Mouse (Mus musculus) stomach, embryonic 16.5 days (tissue): ENCODE results near the gene Gramd2. TPM values are rescaled to one million over a fixed set of nuclear protein-coding genes. Genes with fewer than 3 reads are reported as not detected.

Source experiments
- ATAC-seq: fragments of 200-750 bp; cut with Nextera tagmentation; 2 replicates; pipeline ENCODE4 v1.8.0; 2017; ENCODE audit warnings: moderate number of reproducible peaks, moderate TSS enrichment; ENCODE audit not compliant: insufficient read depth, low FRiP score
- H3K27ac ChIP-seq: fragments of 300-500 bp; sonication (generic); 2 replicates; pipeline ENCODE4 v1.5.1; 2014; ENCODE audit warnings: low read length
- H3K27me3 ChIP-seq: fragments of 300-500 bp; sonication (generic); 2 replicates; pipeline ENCODE4 v1.6.1; 2014; ENCODE audit warnings: low read length, control low read depth, mixed read lengths; ENCODE audit not compliant: control insufficient read depth, insufficient read depth
- H3K36me3 ChIP-seq: fragments of 300-500 bp; sonication (generic); 2 replicates; pipeline ENCODE4 v1.6.1; 2014; ENCODE audit warnings: low read length; ENCODE audit not compliant: control insufficient read depth, insufficient read depth
- H3K4me1 ChIP-seq: fragments of 300-500 bp; sonication (generic); 2 replicates; pipeline ENCODE4 v1.6.1; 2014; ENCODE audit warnings: low read length, control low read depth, mixed read lengths; ENCODE audit not compliant: control insufficient read depth, insufficient read depth
- H3K4me2 ChIP-seq: fragments of 300-500 bp; sonication (generic); 2 replicates; pipeline ENCODE4 v1.6.1; 2014; ENCODE audit warnings: low read depth, low read length, mixed read lengths
- H3K4me3 ChIP-seq: fragments of 300-500 bp; sonication (generic); replicated peaks from 2 replicates; pipeline ENCODE4 v1.5.1; 2014; ENCODE audit warnings: mild to moderate bottlenecking, low read length
- H3K9ac ChIP-seq: fragments of 300-500 bp; sonication (generic); 2 replicates; pipeline ENCODE4 v1.6.1; 2014; ENCODE audit warnings: low read length
- H3K9me3 ChIP-seq: fragments of 300-500 bp; sonication (generic); replicated peaks from 2 replicates; pipeline ENCODE4 v1.6.1; 2016; ENCODE audit warnings: low read length, control low read depth; ENCODE audit not compliant: control insufficient read depth
- WGBS: fragments of 180-500 bp; shearing (Covaris S2); extraction: QIAGEN DNeasy Blood & Tissue Kit; methylation state at CpG from one replicate; pipeline ENCODE4 v1.1.7; 2014; 5-methylcytosine and 5-hydroxymethylcytosine counted together
- polyA plus RNA-seq: library from polyadenylated mRNA; unstranded; fragments of >200 nt; fragmentation: Nextera tagmentation; extraction: Ambion mirVana; gene quantifications from 2 replicates; pipeline ENCODE4 v1.2.1, GENCODE M21; 2015

Gramd2 gene
- polyA plus RNA-seq, 1 experiment from 2014 or later, result 2.2 TPM

GRCm38 (mm10) chr9:59701094-59701493 is 21.1 kb downstream of the Gramd2 start:
- no peak overlapping the region for H3K9ac ChIP-seq
- no peak overlapping the region for H3K4me3 ChIP-seq
- no peaks in the 10 kb centered on the region for H3K36me3 ChIP-seq
- no peak overlapping the region for H3K27ac ChIP-seq
- H3K4me2 ChIP-seq, result no peak overlapping the region
- WGBS, result 81% methylated on average over 7 of the region's 7 CpGs
- H3K27me3 ChIP-seq, result no peaks in the 10 kb centered on the region
- no peak for ATAC-seq
- no peaks in the 10 kb centered on the region for H3K9me3 ChIP-seq
- no peaks in the 10 kb centered on the region for H3K4me1 ChIP-seq

GRCm38 (mm10) chr9:59703099-59703498 is 23.2 kb downstream of the Gramd2 start:
- Histone ChIP-seq H3K27me3 (no peaks in the 10 kb centered on the region), H3K36me3 (no peaks in the 10 kb centered on the region), H3K9me3 (no peaks in the 10 kb centered on the region), H3K4me3 (no peak overlapping the region), H3K4me2 (no peak overlapping the region), H3K27ac (no peak overlapping the region), H3K4me1 (peaks cover 6% of the 10 kb centered on the region), H3K9ac (no peak overlapping the region)
- 51% methylated on average over 6 of the region's 6 CpGs for WGBS
- ATAC-seq, result no peak

GRCm38 (mm10) chr9:59706850-59707825 is 27.2 kb downstream of the Gramd2 start:
- WGBS, result 39% methylated on average over 10 of the region's 10 CpGs
- H3K27ac ChIP-seq, result peak overlapping the region; percentile 8; the same call in 1 of the 2 replicates
- no peak overlapping the region for H3K9ac ChIP-seq
- no peaks in the 10 kb centered on the region for H3K9me3 ChIP-seq
- no peak overlapping the region for H3K4me2 ChIP-seq
- H3K4me1 ChIP-seq, result peaks cover 6% of the 10 kb centered on the region
- ATAC-seq, result peak; percentile 31; the same call in 1 of the 2 replicates
- H3K36me3 ChIP-seq, result no peaks in the 10 kb centered on the region
- no peaks in the 10 kb centered on the region for H3K27me3 ChIP-seq
- H3K4me3 ChIP-seq, result no peak overlapping the region

GRCm38 (mm10) chr9:59709225-59709624 is 29.3 kb downstream of the Gramd2 start:
- WGBS, result 87% methylated on average over 3 of the region's 3 CpGs
- H3K27ac ChIP-seq, result no peak overlapping the region
- no peaks in the 10 kb centered on the region for H3K36me3 ChIP-seq
- no peaks in the 10 kb centered on the region for H3K9me3 ChIP-seq
- no peak for ATAC-seq
- no peak overlapping the region for H3K4me3 ChIP-seq
- no peaks in the 10 kb centered on the region for H3K27me3 ChIP-seq
- no peak overlapping the region for H3K9ac ChIP-seq
- H3K4me1 ChIP-seq, result peaks cover 6% of the 10 kb centered on the region
- no peak overlapping the region for H3K4me2 ChIP-seq

GRCm38 (mm10) chr9:59716275-59716898 is 36.4 kb downstream of the Gramd2 start:
- ATAC-seq, result 0 out of 2 replicates have a peak, but pooled peaks have one; percentile 33
- Histone ChIP-seq H3K9me3 (no peaks in the 10 kb centered on the region), H3K4me3 (no peak overlapping the region), H3K27ac (no peak overlapping the region), H3K4me1 (peaks cover 3% of the 10 kb centered on the region; the same call in 1 of the 2 replicates), H3K4me2 (no peak overlapping the region), H3K36me3 (no peaks in the 10 kb centered on the region), H3K9ac (no peak overlapping the region), H3K27me3 (no peaks in the 10 kb centered on the region)
- 53% methylated on average over 7 of the region's 7 CpGs for WGBS

- no peak overlapping the region for H3K4me2 ChIP-seq
- no peak overlapping the region for H3K27ac ChIP-seq
- no peaks in the 10 kb centered on the region for H3K27me3 ChIP-seq
- WGBS, result 85% methylated on average over 4 of the region's 4 CpGs
- no peak overlapping the region for H3K9ac ChIP-seq
- no peaks in the 10 kb centered on the region for H3K9me3 ChIP-seq
- no peak overlapping the region for H3K4me3 ChIP-seq
- peaks cover 4% of the 10 kb centered on the region; the same call in 1 of the 2 replicates for H3K4me1 ChIP-seq
- no peaks in the 10 kb centered on the region for H3K36me3 ChIP-seq
- ATAC-seq, result no peak
Observed at GRCm38 (mm10) chr9:59718237-59718636, 38.3 kb downstream of the Gramd2 start.

- H3K4me1 ChIP-seq, result peaks cover 12% of the 10 kb centered on the region
- 86% methylated on average over 5 of the region's 5 CpGs for WGBS
Observed at GRCm38 (mm10) chr9:59721144-59721543, 41.2 kb downstream of the Gramd2 start.

GRCm38 (mm10) chr9:59723096-59723657 is 43.2 kb downstream of the Gramd2 start:
- Histone ChIP-seq H3K4me3 (peak overlapping the region; percentile 8; the same call in 1 of the 2 replicates), H3K4me2 (peak overlapping the region; percentile 44), H3K9me3 (no peaks in the 10 kb centered on the region), H3K9ac (no peak overlapping the region), H3K27me3 (no peaks in the 10 kb centered on the region), H3K36me3 (no peaks in the 10 kb centered on the region), H3K4me1 (peaks cover 9% of the 10 kb centered on the region), H3K27ac (no peak overlapping the region)
- WGBS, result 13% methylated on average over 10 of the region's 10 CpGs
- ATAC-seq, result peak; percentile 29; the same call in 1 of the 2 replicates

More at GRCm38 (mm10) chr9:59721144-59721543, 41.2 kb downstream of the Gramd2 start:
- Histone ChIP-seq H3K4me2 (no peak overlapping the region), H3K9me3 (no peaks in the 10 kb centered on the region), H3K36me3 (no peaks in the 10 kb centered on the region), H3K27ac (no peak overlapping the region), H3K4me3 (no peak overlapping the region), H3K9ac (no peak overlapping the region), H3K27me3 (no peaks in the 10 kb centered on the region)
- no peak for ATAC-seq
